Mouse (Mus musculus) liver, embryonic 15.5 days (tissue): ENCODE results near the gene Dbx2. TPM values are rescaled to one million over a fixed set of nuclear protein-coding genes. Genes with fewer than 3 reads are reported as not detected.

Source experiments
- ATAC-seq: fragments of 200-750 bp; cut with Nextera tagmentation; 2 replicates; pipeline ENCODE4 v1.8.0; 2017; ENCODE audit warnings: moderate number of reproducible peaks, mild to moderate bottlenecking, moderate library complexity; ENCODE audit not compliant: insufficient read depth
- H3K27ac ChIP-seq: fragments of 300-500 bp; sonication (generic); replicated peaks from 2 replicates; pipeline ENCODE4 v1.5.1; 2015; ENCODE audit warnings: mild to moderate bottlenecking, inconsistent platforms
- H3K27me3 ChIP-seq: fragments of 300-500 bp; sonication (generic); 2 replicates; pipeline ENCODE4 v1.6.1; 2015; ENCODE audit warnings: mild to moderate bottlenecking, inconsistent platforms
- H3K36me3 ChIP-seq: fragments of 300-500 bp; sonication (generic); replicated peaks from 2 replicates; pipeline ENCODE4 v1.6.1; 2015; ENCODE audit warnings: moderate library complexity, mild to moderate bottlenecking, inconsistent platforms
- H3K4me1 ChIP-seq: fragments of 300-500 bp; sonication (generic); replicated peaks from 2 replicates; pipeline ENCODE4 v1.6.1; 2015; ENCODE audit warnings: inconsistent platforms
- H3K4me2 ChIP-seq: fragments of 300-500 bp; sonication (generic); 2 replicates; pipeline ENCODE4 v1.6.1; 2015; ENCODE audit warnings: moderate library complexity, mild to moderate bottlenecking, inconsistent platforms
- H3K4me3 ChIP-seq: fragments of 300-500 bp; sonication (generic); replicated peaks from 2 replicates; pipeline ENCODE4 v1.5.1; 2015; ENCODE audit warnings: mild to moderate bottlenecking, inconsistent platforms
- H3K9ac ChIP-seq: fragments of 300-500 bp; sonication (generic); 2 replicates; pipeline ENCODE4 v1.6.1; 2015; ENCODE audit warnings: moderate library complexity, mild to moderate bottlenecking, inconsistent platforms
- H3K9me3 ChIP-seq: fragments of 300-500 bp; sonication (generic); replicated peaks from 2 replicates; pipeline ENCODE4 v1.6.1; 2016; ENCODE audit warnings: inconsistent platforms
- WGBS: fragments of 180-500 bp; shearing (Covaris S2); methylation state at CpG from one replicate; pipeline ENCODE4 v1.1.7; 2015; ENCODE audit warnings: mixed read lengths; ENCODE audit not compliant: insufficient replicate concordance; 5-methylcytosine and 5-hydroxymethylcytosine counted together
- polyA plus RNA-seq: library from polyadenylated mRNA; unstranded; fragments of >200 nt; fragmentation: Nextera tagmentation; extraction: Ambion mirVana; gene quantifications from 2 replicates; pipeline ENCODE4 v1.2.1, GENCODE M21; 2015

Gene Dbx2
- polyA plus RNA-seq, 1 experiment from 2014 or later, result not detected

DNA sequence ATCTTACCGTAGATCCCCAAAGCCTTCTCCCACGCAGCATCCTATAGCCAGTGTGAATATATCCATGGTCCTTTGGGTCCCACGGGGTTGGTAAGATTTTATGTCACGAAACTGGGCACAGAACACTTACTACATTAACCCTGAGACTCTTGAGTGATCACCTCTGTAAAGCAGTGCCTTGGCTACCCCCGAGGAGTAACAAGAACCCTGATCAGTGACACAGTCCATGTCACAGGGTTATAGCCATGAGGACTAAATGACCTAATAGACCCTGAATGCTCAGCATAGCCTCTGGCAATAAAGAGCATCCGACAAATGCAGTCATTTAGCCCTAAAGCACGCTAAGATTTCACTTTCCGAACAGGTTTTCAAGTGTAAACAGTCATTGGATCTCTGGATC lies 33.0 kb downstream of the Dbx2 start:
- Histone ChIP-seq H3K27me3 (no peaks in the 10 kb centered on the region), H3K36me3 (no peaks in the 10 kb centered on the region), H3K4me3 (no peak overlapping the region), H3K9ac (no peak overlapping the region), H3K4me1 (no peaks in the 10 kb centered on the region), H3K9me3 (no peaks in the 10 kb centered on the region), H3K27ac (no peak overlapping the region), H3K4me2 (no peak overlapping the region)
- no peak for ATAC-seq
- 57% methylated on average over 8 of the region's 8 CpGs for WGBS

DNA sequence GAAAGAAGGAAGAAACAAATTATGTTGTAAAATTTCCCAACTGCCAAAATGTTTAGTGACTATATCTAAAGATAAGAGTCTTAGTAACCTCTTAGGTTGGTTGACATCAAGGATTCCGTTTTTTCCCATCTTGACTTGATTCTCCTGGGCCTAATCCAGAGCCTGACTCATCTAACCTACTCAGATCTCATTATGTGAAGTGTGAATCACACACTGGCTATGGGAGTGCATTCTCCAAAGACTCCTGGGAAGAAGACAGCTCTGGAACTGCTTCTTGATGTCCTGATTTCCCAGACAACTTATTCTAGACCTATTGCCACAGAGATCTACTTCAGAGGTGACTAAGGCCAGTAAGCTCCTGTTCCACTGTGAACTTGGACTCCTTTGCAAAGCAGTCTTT lies 43.2 kb downstream of the Dbx2 start:
- H3K9ac ChIP-seq, result no peak overlapping the region
- no peaks in the 10 kb centered on the region for H3K27me3 ChIP-seq
- H3K36me3 ChIP-seq, result no peaks in the 10 kb centered on the region
- H3K4me2 ChIP-seq, result no peak overlapping the region
- H3K4me3 ChIP-seq, result no peak overlapping the region
- H3K9me3 ChIP-seq, result no peaks in the 10 kb centered on the region
- ATAC-seq, result no peak
- 34% methylated on average over 1 of the region's 1 CpGs for WGBS
- no peaks in the 10 kb centered on the region for H3K4me1 ChIP-seq
- H3K27ac ChIP-seq, result no peak overlapping the region

DNA sequence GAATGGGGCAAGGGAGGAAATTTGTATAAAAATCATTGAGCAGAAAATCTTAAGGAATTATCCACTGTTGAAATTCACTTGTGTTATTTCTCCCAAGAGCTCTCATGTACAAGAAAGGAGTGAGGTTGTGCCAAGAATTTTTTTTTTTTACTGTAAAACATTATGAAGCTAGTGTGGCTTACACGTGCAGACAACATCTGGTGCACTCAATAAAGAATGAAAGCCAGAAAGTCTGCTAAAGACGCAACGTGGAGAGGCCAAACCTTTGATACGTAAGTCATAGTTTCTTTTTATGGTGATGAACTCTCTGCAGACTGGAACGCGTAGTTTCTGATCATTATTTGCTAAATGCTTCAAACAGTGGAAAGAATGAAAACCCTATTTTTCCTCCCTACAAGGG lies 54.6 kb downstream of the Dbx2 start:
- Histone ChIP-seq H3K9me3 (no peaks in the 10 kb centered on the region), H3K4me3 (no peak overlapping the region), H3K4me1 (no peaks in the 10 kb centered on the region), H3K9ac (no peak overlapping the region), H3K4me2 (no peak overlapping the region), H3K27ac (no peak overlapping the region), H3K36me3 (no peaks in the 10 kb centered on the region), H3K27me3 (no peaks in the 10 kb centered on the region)
- ATAC-seq, result no peak
- WGBS, result 68% methylated on average over 6 of the region's 6 CpGs

DNA sequence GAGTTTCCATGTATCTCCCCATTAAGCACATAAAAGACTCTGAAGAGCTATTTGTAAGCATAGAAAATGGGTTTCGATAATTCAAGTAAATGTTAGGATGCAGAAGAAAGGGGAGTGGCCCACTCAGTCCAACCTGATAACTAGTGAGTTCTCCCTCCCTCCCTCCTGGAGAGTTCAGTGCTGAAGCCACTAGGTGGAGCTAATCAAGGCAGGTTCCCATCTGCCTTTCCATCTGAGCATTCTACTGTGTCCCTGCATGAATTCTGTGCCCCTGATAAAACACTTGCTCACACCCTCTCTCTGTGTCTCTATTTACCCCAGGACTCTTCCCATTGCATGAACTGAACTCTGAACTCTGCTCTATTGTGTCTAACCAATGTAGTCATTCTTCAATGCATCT lies 57.1 kb downstream of the Dbx2 start:
- ATAC-seq, result no peak
- no peak overlapping the region for H3K4me2 ChIP-seq
- no peak overlapping the region for H3K27ac ChIP-seq
- no peak overlapping the region for H3K4me3 ChIP-seq
- H3K4me1 ChIP-seq, result no peaks in the 10 kb centered on the region
- H3K9me3 ChIP-seq, result no peaks in the 10 kb centered on the region
- no peak overlapping the region for H3K9ac ChIP-seq
- H3K27me3 ChIP-seq, result no peaks in the 10 kb centered on the region
- no peaks in the 10 kb centered on the region for H3K36me3 ChIP-seq
- WGBS, result 56% methylated on average over 1 of the region's 1 CpGs

DNA sequence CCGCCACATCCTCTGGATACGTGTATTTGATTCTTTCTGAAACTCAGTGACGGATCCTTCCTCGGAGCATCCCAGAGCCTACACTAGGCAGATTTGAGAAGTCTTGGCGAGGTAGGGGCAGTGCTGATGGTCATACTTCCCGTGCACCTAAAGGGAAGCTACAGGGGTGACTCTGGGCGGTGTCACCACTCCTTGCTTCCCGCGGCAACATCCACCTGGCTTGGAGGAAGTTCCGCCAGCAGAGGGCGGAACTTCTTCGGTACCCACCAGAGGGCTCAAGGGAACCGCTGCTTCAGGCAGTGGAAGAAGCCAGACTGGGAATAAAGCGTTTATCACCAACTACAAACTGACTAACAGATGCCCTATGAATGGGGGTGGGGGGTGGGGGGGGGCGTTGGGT lies 68.9 kb downstream of the Dbx2 start:
- no peaks in the 10 kb centered on the region for H3K4me1 ChIP-seq
- H3K4me3 ChIP-seq, result no peak overlapping the region
- ATAC-seq, result no peak
- no peak overlapping the region for H3K4me2 ChIP-seq
- no peaks in the 10 kb centered on the region for H3K36me3 ChIP-seq
- H3K9me3 ChIP-seq, result no peaks in the 10 kb centered on the region
- no peaks in the 10 kb centered on the region for H3K27me3 ChIP-seq
- WGBS, result 74% methylated on average over 15 of the region's 15 CpGs
- H3K27ac ChIP-seq, result no peak overlapping the region
- H3K9ac ChIP-seq, result no peak overlapping the region

DNA sequence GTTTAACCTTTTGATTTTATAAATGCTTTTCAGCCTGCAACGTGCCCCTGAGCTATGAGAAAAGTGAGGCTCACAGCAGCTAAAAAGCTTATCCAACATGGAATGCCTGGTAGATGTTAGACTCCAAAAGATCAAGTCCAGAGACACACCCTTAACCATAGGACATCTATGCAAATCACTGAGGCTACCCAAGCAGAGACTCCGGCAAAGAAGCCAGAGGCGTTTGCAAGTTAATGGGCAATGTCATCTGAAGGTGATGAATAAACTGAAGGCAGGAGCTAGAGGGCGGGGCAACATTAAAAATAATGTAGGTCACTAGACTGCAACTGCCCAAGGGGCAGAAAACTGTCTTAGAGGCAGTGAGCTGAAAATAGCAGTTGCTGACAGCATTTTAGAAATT lies 70.9 kb downstream of the Dbx2 start:
- H3K9me3 ChIP-seq, result no peaks in the 10 kb centered on the region
- no peak overlapping the region for H3K27ac ChIP-seq
- no peak for ATAC-seq
- WGBS, result 53% methylated on average over 4 of the region's 4 CpGs
- no peak overlapping the region for H3K9ac ChIP-seq
- H3K4me3 ChIP-seq, result no peak overlapping the region
- no peaks in the 10 kb centered on the region for H3K36me3 ChIP-seq
- no peaks in the 10 kb centered on the region for H3K27me3 ChIP-seq
- no peaks in the 10 kb centered on the region for H3K4me1 ChIP-seq
- no peak overlapping the region for H3K4me2 ChIP-seq

DNA sequence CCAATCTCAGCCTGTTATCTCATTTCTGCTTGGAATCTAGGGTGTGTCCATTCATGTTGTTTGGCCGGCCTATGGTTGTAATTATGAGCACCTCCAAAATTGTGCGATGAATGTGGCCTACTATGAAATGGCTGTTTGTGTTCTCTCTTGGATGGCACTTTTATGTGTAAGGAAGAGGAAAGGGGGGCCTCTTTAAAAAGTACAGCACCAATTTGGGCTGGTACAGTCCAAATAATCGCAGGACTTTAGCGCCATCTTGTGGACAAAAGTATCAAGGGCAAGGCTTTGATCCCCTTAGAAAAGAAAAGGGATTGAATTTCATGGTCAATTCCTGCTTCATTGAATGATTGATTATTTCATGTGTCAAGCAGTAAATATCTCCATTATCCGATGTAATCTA lies 81.1 kb downstream of the Dbx2 start:
- Histone ChIP-seq H3K4me2 (no peak overlapping the region), H3K4me1 (no peaks in the 10 kb centered on the region), H3K27ac (no peak overlapping the region), H3K9me3 (no peaks in the 10 kb centered on the region), H3K27me3 (no peaks in the 10 kb centered on the region), H3K9ac (no peak overlapping the region), H3K4me3 (no peak overlapping the region), H3K36me3 (no peaks in the 10 kb centered on the region)
- no peak for ATAC-seq
- 11% methylated on average over 5 of the region's 5 CpGs for WGBS

Other genes starting within 250 kb of the Dbx2 start
- gene Nell2, start 127.4 kb downstream of the Dbx2 start, polyA plus RNA-seq, result 0.35 and 0.36 TPM in 2 replicates
- 8.4 and 9.2 TPM in 2 replicates for gene Ano6, start 134.9 kb upstream of the Dbx2 start, polyA plus RNA-seq